Mouse (Mus musculus) liver, embryonic 15.5 days (tissue): ENCODE measurements around the gene Tmem219. TPM values are rescaled to one million over a fixed set of nuclear protein-coding genes. Genes with fewer than 3 reads are reported as not detected.

Experiments used
- ATAC-seq: fragments of 200-750 bp; cut with Nextera tagmentation; 2 replicates; pipeline ENCODE4 v1.8.0; 2017; ENCODE audit warnings: moderate number of reproducible peaks, mild to moderate bottlenecking, moderate library complexity; ENCODE audit not compliant: insufficient read depth
- H3K27ac ChIP-seq: fragments of 300-500 bp; sonication (generic); replicated peaks from 2 replicates; pipeline ENCODE4 v1.5.1; 2015; ENCODE audit warnings: mild to moderate bottlenecking, inconsistent platforms
- H3K27me3 ChIP-seq: fragments of 300-500 bp; sonication (generic); 2 replicates; pipeline ENCODE4 v1.6.1; 2015; ENCODE audit warnings: mild to moderate bottlenecking, inconsistent platforms
- H3K36me3 ChIP-seq: fragments of 300-500 bp; sonication (generic); replicated peaks from 2 replicates; pipeline ENCODE4 v1.6.1; 2015; ENCODE audit warnings: moderate library complexity, mild to moderate bottlenecking, inconsistent platforms
- H3K4me1 ChIP-seq: fragments of 300-500 bp; sonication (generic); replicated peaks from 2 replicates; pipeline ENCODE4 v1.6.1; 2015; ENCODE audit warnings: inconsistent platforms
- H3K4me2 ChIP-seq: fragments of 300-500 bp; sonication (generic); 2 replicates; pipeline ENCODE4 v1.6.1; 2015; ENCODE audit warnings: moderate library complexity, mild to moderate bottlenecking, inconsistent platforms
- H3K4me3 ChIP-seq: fragments of 300-500 bp; sonication (generic); replicated peaks from 2 replicates; pipeline ENCODE4 v1.5.1; 2015; ENCODE audit warnings: mild to moderate bottlenecking, inconsistent platforms
- H3K9ac ChIP-seq: fragments of 300-500 bp; sonication (generic); 2 replicates; pipeline ENCODE4 v1.6.1; 2015; ENCODE audit warnings: moderate library complexity, mild to moderate bottlenecking, inconsistent platforms
- H3K9me3 ChIP-seq: fragments of 300-500 bp; sonication (generic); replicated peaks from 2 replicates; pipeline ENCODE4 v1.6.1; 2016; ENCODE audit warnings: inconsistent platforms
- WGBS: fragments of 180-500 bp; shearing (Covaris S2); methylation state at CpG from one replicate; pipeline ENCODE4 v1.1.7; 2015; ENCODE audit warnings: mixed read lengths; ENCODE audit not compliant: insufficient replicate concordance; 5-methylcytosine and 5-hydroxymethylcytosine counted together
- polyA plus RNA-seq: library from polyadenylated mRNA; unstranded; fragments of >200 nt; fragmentation: Nextera tagmentation; extraction: Ambion mirVana; gene quantifications from 2 replicates; pipeline ENCODE4 v1.2.1, GENCODE M21; 2015

The Tmem219 gene
- polyA plus RNA-seq, 1 experiment from 2014 or later = 17.0 TPM

GRCm38 (mm10) chr7:126884286-126885164, 38.2 kb downstream of the Tmem219 start, which contains the start of gene Taok2:
Gene Taok2, minus strand, starts transcription at chr7:126884703.
- ATAC-seq = peak; percentile 96
- Histone ChIP-seq H3K9me3 (no peaks in the 10 kb centered on the region), H3K36me3 (peaks cover 16% of the 10 kb centered on the region), H3K27ac (peak within 1 kb of the TSS; percentile 92), H3K4me3 (peak within 1 kb of the TSS; percentile 91), H3K27me3 (no peaks in the 10 kb centered on the region), H3K4me2 (peak within 1 kb of the TSS; percentile 91), H3K9ac (peak within 1 kb of the TSS; percentile 92), H3K4me1 (peaks cover 51% of the 10 kb centered on the region)
- WGBS = under 1% methylated on average over 56 of the region's 56 CpGs

- peak overlapping the region; percentile 92 for H3K9ac ChIP-seq
- ATAC-seq = no peak
- under 1% methylated on average over 15 of the region's 15 CpGs for WGBS
Measured at GRCm38 (mm10) chr7:126883731-126884181, 39.0 kb downstream of the Tmem219 start.

GRCm38 (mm10) chr7:126881040-126881439, 41.7 kb downstream of the Tmem219 start:
- WGBS = 37% methylated on average over 6 of the region's 6 CpGs

More at GRCm38 (mm10) chr7:126883731-126884181, 39.0 kb downstream of the Tmem219 start:
- Histone ChIP-seq H3K4me3 (peak overlapping the region; percentile 91), H3K27me3 (no peaks in the 10 kb centered on the region), H3K4me2 (peak overlapping the region; percentile 91), H3K4me1 (peaks cover 47% of the 10 kb centered on the region), H3K27ac (peak overlapping the region; percentile 92), H3K36me3 (peaks cover 23% of the 10 kb centered on the region), H3K9me3 (no peaks in the 10 kb centered on the region)

GRCm38 (mm10) chr7:126877239-126877638, 45.5 kb downstream of the Tmem219 start:
- no peak overlapping the region for H3K27ac ChIP-seq
- no peak overlapping the region for H3K4me3 ChIP-seq
- H3K36me3 ChIP-seq = peaks cover 85% of the 10 kb centered on the region
- 94% methylated on average over 1 of the region's 1 CpGs for WGBS
- H3K9ac ChIP-seq = no peak overlapping the region
- no peak for ATAC-seq
- H3K4me1 ChIP-seq = peaks cover 26% of the 10 kb centered on the region
- H3K4me2 ChIP-seq = no peak overlapping the region
- H3K27me3 ChIP-seq = no peaks in the 10 kb centered on the region
- H3K9me3 ChIP-seq = no peaks in the 10 kb centered on the region

More at GRCm38 (mm10) chr7:126881040-126881439, 41.7 kb downstream of the Tmem219 start:
- H3K4me1 ChIP-seq = peaks cover 49% of the 10 kb centered on the region
- no peak overlapping the region for H3K4me3 ChIP-seq
- no peaks in the 10 kb centered on the region for H3K27me3 ChIP-seq
- ATAC-seq = no peak
- peak overlapping the region; percentile 91 for H3K4me2 ChIP-seq
- no peak overlapping the region for H3K27ac ChIP-seq
- peaks cover 47% of the 10 kb centered on the region for H3K36me3 ChIP-seq
- H3K9ac ChIP-seq = no peak overlapping the region
- H3K9me3 ChIP-seq = no peaks in the 10 kb centered on the region

- H3K4me3 ChIP-seq = no peak overlapping the region
- no peak overlapping the region for H3K9ac ChIP-seq
- 81% methylated on average over 2 of the region's 2 CpGs for WGBS
- H3K4me1 ChIP-seq = peaks cover under 1% of the 10 kb centered on the region; the same call in 1 of the 2 replicates
- ATAC-seq = no peak
- H3K4me2 ChIP-seq = no peak overlapping the region
- H3K27me3 ChIP-seq = no peaks in the 10 kb centered on the region
- no peak overlapping the region for H3K27ac ChIP-seq
- H3K9me3 ChIP-seq = no peaks in the 10 kb centered on the region
- H3K36me3 ChIP-seq = peaks cover 100% of the 10 kb centered on the region
Measured at GRCm38 (mm10) chr7:126870520-126870891, 52.2 kb downstream of the Tmem219 start.

GRCm38 (mm10) chr7:126869780-126870519, 52.8 kb downstream of the Tmem219 start:
- H3K4me2 ChIP-seq = no peak overlapping the region
- 88% methylated on average over 23 of the region's 23 CpGs for WGBS
- H3K4me3 ChIP-seq = no peak overlapping the region
- no peaks in the 10 kb centered on the region for H3K9me3 ChIP-seq
- peaks cover 100% of the 10 kb centered on the region for H3K36me3 ChIP-seq
- H3K4me1 ChIP-seq = no peaks in the 10 kb centered on the region; the same call in 1 of the 2 replicates
- H3K27me3 ChIP-seq = no peaks in the 10 kb centered on the region
- no peak overlapping the region for H3K9ac ChIP-seq
- H3K27ac ChIP-seq = no peak overlapping the region
- ATAC-seq = no peak; the same call in 1 of the 2 replicates

GRCm38 (mm10) chr7:126868003-126868402, 54.7 kb downstream of the Tmem219 start:
- H3K9ac ChIP-seq = no peak overlapping the region
- peaks cover 18% of the 10 kb centered on the region for H3K4me1 ChIP-seq
- no peak overlapping the region for H3K4me3 ChIP-seq
- H3K27ac ChIP-seq = no peak overlapping the region
- H3K27me3 ChIP-seq = no peaks in the 10 kb centered on the region
- H3K4me2 ChIP-seq = no peak overlapping the region
- no peak for ATAC-seq
- no peaks in the 10 kb centered on the region for H3K9me3 ChIP-seq
- 77% methylated on average over 12 of the region's 12 CpGs for WGBS
- H3K36me3 ChIP-seq = peaks cover 93% of the 10 kb centered on the region

- peaks cover 89% of the 10 kb centered on the region for H3K36me3 ChIP-seq
- 78% methylated on average over 2 of the region's 2 CpGs for WGBS
Measured at GRCm38 (mm10) chr7:126867534-126867933, 55.2 kb downstream of the Tmem219 start.

GRCm38 (mm10) chr7:126863791-126864190, 58.9 kb downstream of the Tmem219 start:
- H3K36me3 ChIP-seq = peaks cover 65% of the 10 kb centered on the region
- H3K4me1 ChIP-seq = peaks cover 44% of the 10 kb centered on the region
- H3K9me3 ChIP-seq = no peaks in the 10 kb centered on the region
- H3K4me2 ChIP-seq = peak overlapping the region; percentile 97
- ATAC-seq = no peak
- H3K4me3 ChIP-seq = peak overlapping the region; percentile 74
- 74% methylated on average over 6 of the region's 6 CpGs for WGBS
- no peak overlapping the region for H3K27ac ChIP-seq
- H3K9ac ChIP-seq = peak overlapping the region; percentile 75; the same call in 1 of the 2 replicates
- no peaks in the 10 kb centered on the region for H3K27me3 ChIP-seq

More at GRCm38 (mm10) chr7:126867534-126867933, 55.2 kb downstream of the Tmem219 start:
- no peak overlapping the region for H3K9ac ChIP-seq
- H3K4me1 ChIP-seq = peaks cover 23% of the 10 kb centered on the region
- H3K4me3 ChIP-seq = no peak overlapping the region
- H3K27ac ChIP-seq = no peak overlapping the region
- H3K9me3 ChIP-seq = no peaks in the 10 kb centered on the region
- no peak overlapping the region for H3K4me2 ChIP-seq
- no peak for ATAC-seq
- H3K27me3 ChIP-seq = no peaks in the 10 kb centered on the region

- H3K4me2 ChIP-seq = peak within 1 kb of the TSS; percentile 97
- WGBS = under 1% methylated on average over 41 of the region's 41 CpGs
- H3K27ac ChIP-seq = peak within 1 kb of the TSS; percentile 81
- H3K4me1 ChIP-seq = peaks cover 44% of the 10 kb centered on the region
- peak within 1 kb of the TSS; percentile 74 for H3K4me3 ChIP-seq
- ATAC-seq = peak; percentile 79
- H3K9me3 ChIP-seq = no peaks in the 10 kb centered on the region
- H3K36me3 ChIP-seq = peaks cover 64% of the 10 kb centered on the region
- H3K27me3 ChIP-seq = no peaks in the 10 kb centered on the region
- H3K9ac ChIP-seq = peak within 1 kb of the TSS; percentile 75
Measured at GRCm38 (mm10) chr7:126862147-126862784, 60.5 kb downstream of the Tmem219 start, which contains the start of gene Ino80e. Gene Ino80e, minus strand, starts transcription at chr7:126862377.
